Mouse (Mus musculus) CH12.LX (cell line): ENCODE measurements around the gene Kalrn. TPM values are rescaled to one million over a fixed set of nuclear protein-coding genes. Genes with fewer than 3 reads are reported as not detected.

Experiments used
- DNase-seq: peaks from one replicate; pipeline ENCODE4 v3.0.0-alpha.2; 2013; ENCODE audit errors: extremely low read depth
- H3K27ac ChIP-seq: 2 replicates; pipeline ENCODE4 v1.5.1; 2012; ENCODE audit warnings: low read depth, mild to moderate bottlenecking, control low read depth, moderate library complexity; ENCODE audit not compliant: insufficient read depth
- H3K27me3 ChIP-seq: replicated peaks from 2 replicates; pipeline ENCODE3; 2012; ENCODE audit warnings: inconsistent platforms
- H3K36me3 ChIP-seq, 2 experiments: replicated peaks in 1 of 2; 2 replicates each; pipeline versions ENCODE3 to v1.6.1; 2012; ENCODE audit warnings: inconsistent platforms in 1 of 2, low read length in 1 of 2, mild to moderate bottlenecking in 1 of 2, mixed read lengths in 1 of 2, moderate library complexity in 1 of 2; ENCODE audit not compliant: control insufficient read depth in 1 of 2, insufficient read depth in 1 of 2
- H3K4me1 ChIP-seq, 2 experiments: 2 replicates each; pipeline ENCODE4 v1.6.1; 2012; ENCODE audit warnings: inconsistent platforms in 1 of 2, moderate library complexity in 1 of 2; ENCODE audit not compliant: insufficient read depth in 2 of 2, control insufficient read depth in 1 of 2
- H3K4me2 ChIP-seq: 2 replicates; pipeline ENCODE4 v1.6.1; 2012; ENCODE audit warnings: low read depth, mild to moderate bottlenecking, control low read depth; ENCODE audit not compliant: poor library complexity, insufficient read depth, severe bottlenecking
- H3K4me3 ChIP-seq, 3 experiments: fragments of 150-350 bp in 1 of 3; sonication (generic) in 1 of 3; replicated peaks in 1 of 3; 2 replicates each; pipeline versions ENCODE3 to v1.5.1; 2011 to 2012; ENCODE audit warnings: low read depth in 2 of 3, low read length in 2 of 3, mild to moderate bottlenecking in 2 of 3, moderate library complexity in 2 of 3, control low read depth in 1 of 3, improper control_type of control experiment in 1 of 3, inconsistent platforms in 1 of 3, mixed read lengths in 1 of 3; ENCODE audit not compliant: poor library complexity in 1 of 3
- H3K79me2 ChIP-seq: replicated peaks from 2 replicates; pipeline ENCODE4 v1.6.1; 2012; ENCODE audit warnings: mild to moderate bottlenecking, moderate library complexity; ENCODE audit not compliant: control insufficient read depth, poor library complexity, insufficient read depth, severe bottlenecking; ENCODE audit errors: extremely low read depth
- H3K9ac ChIP-seq: 2 replicates; pipeline ENCODE4 v1.6.1; 2012; ENCODE audit warnings: low read depth, mild to moderate bottlenecking, control low read depth, moderate library complexity; ENCODE audit not compliant: insufficient read depth
- H3K9me3 ChIP-seq: replicated peaks from 2 replicates; pipeline ENCODE3; 2012; ENCODE audit warnings: low read length, inconsistent platforms, mixed read lengths
- BHLHE40 ChIP-seq: IDR thresholded peaks from 2 replicates; pipeline ENCODE4 v1.6.1; 2011; ENCODE audit warnings: mild to moderate bottlenecking, low read depth, low read length, improper control_type of control experiment
- CHD2 ChIP-seq: IDR thresholded peaks from 2 replicates; pipeline ENCODE4 v1.6.1; 2011; ENCODE audit warnings: low read length, improper control_type of control experiment
- CTCF ChIP-seq, 2 experiments: IDR thresholded peaks in 1 of 2; conservative IDR thresholded peaks in 1 of 2; 2 replicates each; pipeline ENCODE4 v1.5.1; 2011 to 2012; ENCODE audit warnings: low read depth in 2 of 2, low read length in 2 of 2, improper control_type of control experiment in 1 of 2, inconsistent platforms in 1 of 2, mild to moderate bottlenecking in 1 of 2, moderate library complexity in 1 of 2
- EP300 ChIP-seq: IDR thresholded peaks from 2 replicates; pipeline ENCODE4 v1.6.1; 2011; ENCODE audit warnings: low read length, improper control_type of control experiment
- HCFC1 ChIP-seq: IDR thresholded peaks from 2 replicates; pipeline ENCODE4 v1.6.1; 2012; ENCODE audit warnings: low read depth, mild to moderate bottlenecking, inconsistent platforms, low read length, improper control_type of control experiment
- IRF4 ChIP-seq: IDR thresholded peaks from 2 replicates; pipeline ENCODE4 v1.6.1; 2014; ENCODE audit warnings: low read depth, mild to moderate bottlenecking, inconsistent platforms, low read length, improper control_type of control experiment
- JUN ChIP-seq: IDR thresholded peaks from 2 replicates; pipeline ENCODE4 v1.6.1; 2011; ENCODE audit warnings: low read depth, mild to moderate bottlenecking, low read length, improper control_type of control experiment, moderate library complexity; ENCODE audit not compliant: insufficient read depth
- KAT2A ChIP-seq: IDR thresholded peaks from 2 replicates; pipeline ENCODE4 v1.6.1; 2012; ENCODE audit warnings: low read length, improper control_type of control experiment, inconsistent platforms; ENCODE audit not compliant: insufficient replicate concordance
- MAFK ChIP-seq: IDR thresholded peaks from 2 replicates; pipeline ENCODE4 v1.6.1; 2011; ENCODE audit warnings: low read length, improper control_type of control experiment; ENCODE audit not compliant: insufficient replicate concordance
- MAX ChIP-seq: IDR thresholded peaks from 2 replicates; pipeline ENCODE4 v1.6.1; 2011; ENCODE audit warnings: low read length, improper control_type of control experiment
- MAZ ChIP-seq: IDR thresholded peaks from 2 replicates; pipeline ENCODE4 v1.6.1; 2012; ENCODE audit warnings: low read depth, mild to moderate bottlenecking, inconsistent platforms, low read length, improper control_type of control experiment, moderate library complexity
- MXI1 ChIP-seq: IDR thresholded peaks from 2 replicates; pipeline ENCODE4 v1.6.1; 2011; ENCODE audit warnings: mild to moderate bottlenecking, low read depth, low read length, improper control_type of control experiment
- MYC ChIP-seq: IDR thresholded peaks from 2 replicates; pipeline ENCODE4 v1.6.1; 2011; ENCODE audit warnings: low read depth, mild to moderate bottlenecking, improper control_type of control experiment, low read length
- NELFE ChIP-seq: IDR thresholded peaks from 2 replicates; pipeline ENCODE4 v1.6.1; 2011; ENCODE audit warnings: low read depth, low read length, improper control_type of control experiment
- NRF1 ChIP-seq: IDR thresholded peaks from 2 replicates; pipeline ENCODE4 v1.6.1; 2014; ENCODE audit warnings: low read depth, mild to moderate bottlenecking, inconsistent platforms, low read length, improper control_type of control experiment, moderate library complexity
- PAX5 ChIP-seq: IDR thresholded peaks from 2 replicates; pipeline ENCODE4 v1.6.1; 2012; ENCODE audit warnings: low read length, inconsistent platforms, mixed read lengths
- POLR2A ChIP-seq: IDR thresholded peaks from 2 replicates; pipeline ENCODE4 v1.6.1; 2011; ENCODE audit warnings: low read depth, mild to moderate bottlenecking, improper control_type of control experiment, low read length
- POLR2AphosphoS2 ChIP-seq: IDR thresholded peaks from 2 replicates; pipeline ENCODE4 v1.6.1; 2011; ENCODE audit warnings: low read depth, low read length, improper control_type of control experiment
- RAD21 ChIP-seq: IDR thresholded peaks from 2 replicates; pipeline ENCODE4 v1.6.1; 2011; ENCODE audit warnings: low read depth, mild to moderate bottlenecking, low read length, improper control_type of control experiment, moderate library complexity
- SIN3A ChIP-seq: IDR thresholded peaks from 2 replicates; pipeline ENCODE4 v1.6.1; 2012; ENCODE audit warnings: low read length, improper control_type of control experiment, inconsistent platforms
- TBP ChIP-seq: conservative IDR thresholded peaks from 2 replicates; pipeline ENCODE4 v1.6.1; 2011; ENCODE audit warnings: low read depth, low read length, improper control_type of control experiment
- UBTF ChIP-seq: IDR thresholded peaks from 2 replicates; pipeline ENCODE4 v1.6.1; 2012; ENCODE audit warnings: low read depth, mild to moderate bottlenecking, inconsistent platforms, low read length, improper control_type of control experiment, moderate library complexity
- USF1 ChIP-seq: IDR thresholded peaks from 2 replicates; pipeline ENCODE4 v1.6.1; 2014; ENCODE audit warnings: low read depth, mild to moderate bottlenecking, inconsistent platforms, low read length, improper control_type of control experiment
- ZC3H11A ChIP-seq: IDR thresholded peaks from 2 replicates; pipeline ENCODE4 v1.6.1; 2012; ENCODE audit warnings: low read depth, mild to moderate bottlenecking, inconsistent platforms, low read length, improper control_type of control experiment
- ZKSCAN1 ChIP-seq: IDR thresholded peaks from 2 replicates; pipeline ENCODE4 v1.6.1; 2012; ENCODE audit warnings: low read depth, inconsistent platforms, low read length, improper control_type of control experiment, borderline replicate concordance
- ZMIZ1 ChIP-seq: IDR thresholded peaks from 2 replicates; pipeline ENCODE4 v1.6.1; 2012; ENCODE audit warnings: low read depth, mild to moderate bottlenecking, inconsistent platforms, low read length, improper control_type of control experiment
- ZNF384 ChIP-seq: IDR thresholded peaks from 2 replicates; pipeline ENCODE4 v1.6.1; 2012; ENCODE audit warnings: low read depth, low read length, improper control_type of control experiment, inconsistent platforms
- dilution Hi-C: fragments of 300-500 bp; cut with MboI; formaldehyde crosslinking; loops from 2 replicates; pipeline ENCODE4 v1.14.3; 2020; ENCODE audit warnings: low sequenced_read_pairs; ENCODE audit not compliant: extremely low pct_unique_long_range_greater_than_20kb, extremely low pct_ligation_motif_present
- in situ Hi-C: fragments of 300-500 bp; cut with MboI; formaldehyde crosslinking; loops from 3 replicates; pipeline ENCODE4 v1.14.3; 2019; ENCODE audit warnings: low sequenced_read_pairs, low pct_ligation_motif_present, low pct_unique_long_range_greater_than_20kb, mixed read lengths
- polyA plus RNA-seq: library from polyadenylated mRNA; unstranded; fragments of >175 nt; gene quantifications from 2 replicates; pipeline ENCODE4 v1.2.1, GENCODE M21; 2012; ENCODE audit warnings: low read depth; ENCODE audit not compliant: insufficient read length
- total RNA-seq, 2 experiments: library from RNA; depleted of rRNA; stranded (reverse); fragments of 300-350 nt in 1 of 2; fragments of >200 nt in 1 of 2; gene quantifications; 2 replicates each; pipeline ENCODE4 v1.2.3; 2012 to 2014

The Kalrn gene
- total and polyA plus RNA-seq, 3 experiments: 0.08 to 0.09 TPM; not detected in 1

DNA sequence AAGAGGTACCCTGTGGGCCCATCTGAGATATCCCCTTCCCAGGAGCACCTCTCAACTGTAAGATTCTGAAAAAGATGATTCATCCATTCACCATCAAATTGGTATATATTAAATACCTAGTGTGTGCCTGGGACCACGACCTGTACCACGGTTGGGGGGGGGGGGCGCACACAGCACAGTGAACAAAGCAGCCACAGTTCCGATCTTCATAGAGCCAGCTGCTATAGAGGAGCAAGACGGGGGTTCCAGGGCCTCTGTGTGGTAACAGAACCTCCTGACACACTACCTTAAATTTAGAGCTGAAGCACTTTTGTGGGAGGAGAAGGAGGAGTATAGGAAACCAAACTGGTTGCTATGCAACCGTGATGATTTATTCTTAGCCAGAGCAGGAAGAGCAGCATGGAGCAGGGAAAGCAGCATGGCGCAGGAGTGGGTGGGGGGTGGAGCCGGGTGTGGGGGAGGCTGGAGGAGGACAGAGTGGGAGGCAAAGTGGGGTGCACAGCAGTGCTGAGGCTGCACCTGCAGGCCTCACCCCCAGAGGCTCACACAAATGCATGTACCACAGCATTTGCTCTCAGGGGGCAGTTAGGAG, 104.0 kb downstream of the Kalrn start:
- H3K4me3 ChIP-seq: no peak overlapping the region
- no peak overlapping the region for H3K27ac ChIP-seq
- H3K9ac ChIP-seq: no peak overlapping the region
- H3K27me3 ChIP-seq: peaks cover 93% of the 10 kb centered on the region
- H3K4me2 ChIP-seq: no peak overlapping the region
- no peaks in the 10 kb centered on the region for H3K36me3 ChIP-seq
- dilution Hi-C loops (no loop called here), in situ Hi-C loops (no loop called here)
- H3K79me2 ChIP-seq: no peaks in the 10 kb centered on the region
- H3K9me3 ChIP-seq: no peaks in the 10 kb centered on the region
- DNase-seq: no peak
- H3K4me1 ChIP-seq: peaks cover 0 to 6% of the 10 kb centered on the region in 2 experiments; a peak in 2 of 4 replicates
- no peak for TF ChIP-seq RAD21
- TF ChIP-seq MAZ: no peak
- no peak for TF ChIP-seq ZNF384
- no peak for TF ChIP-seq UBTF
- no peak for TF ChIP-seq USF1
- TF ChIP-seq POLR2A: no peak
- no peak for TF ChIP-seq EP300
- TF ChIP-seq MAX: no peak
- no peak for TF ChIP-seq KAT2A
- no peak for TF ChIP-seq BHLHE40
- TF ChIP-seq, all 38 proteins: peak for 0

DNA sequence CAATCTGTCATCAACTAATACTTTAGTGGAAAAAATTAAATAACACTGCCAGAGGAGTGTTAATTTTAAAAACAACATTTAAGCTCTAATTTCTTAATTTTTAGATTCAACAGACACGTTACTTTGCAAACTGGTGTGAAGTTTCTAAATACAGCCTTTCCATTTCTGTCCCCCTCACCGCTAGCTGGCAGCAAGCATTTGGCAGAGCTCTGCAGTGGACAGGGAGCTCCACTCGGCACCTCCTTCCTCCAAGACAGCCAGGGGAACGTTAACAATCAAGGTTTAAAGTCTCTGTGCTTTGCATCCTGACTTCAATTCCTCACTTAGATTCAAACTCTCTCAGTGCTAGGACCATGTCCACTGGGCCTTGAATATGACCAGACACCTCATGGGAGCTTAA, 106.7 kb downstream of the Kalrn start:
- dilution Hi-C loops: no loop called here
- no peak overlapping the region for H3K4me3 ChIP-seq
- H3K9ac ChIP-seq: no peak overlapping the region
- no peak overlapping the region for H3K27ac ChIP-seq
- in situ Hi-C loops: no loop called here
- no peaks in the 10 kb centered on the region for H3K9me3 ChIP-seq
- no peak overlapping the region for H3K4me2 ChIP-seq
- TF ChIP-seq ZKSCAN1 (no peak), MAFK (no peak), TBP (no peak)
- no peaks in the 10 kb centered on the region for H3K4me1 ChIP-seq
- no peak for DNase-seq
- H3K27me3 ChIP-seq: peaks cover 82% of the 10 kb centered on the region
- H3K79me2 ChIP-seq: no peaks in the 10 kb centered on the region
- no peaks in the 10 kb centered on the region for H3K36me3 ChIP-seq

DNA sequence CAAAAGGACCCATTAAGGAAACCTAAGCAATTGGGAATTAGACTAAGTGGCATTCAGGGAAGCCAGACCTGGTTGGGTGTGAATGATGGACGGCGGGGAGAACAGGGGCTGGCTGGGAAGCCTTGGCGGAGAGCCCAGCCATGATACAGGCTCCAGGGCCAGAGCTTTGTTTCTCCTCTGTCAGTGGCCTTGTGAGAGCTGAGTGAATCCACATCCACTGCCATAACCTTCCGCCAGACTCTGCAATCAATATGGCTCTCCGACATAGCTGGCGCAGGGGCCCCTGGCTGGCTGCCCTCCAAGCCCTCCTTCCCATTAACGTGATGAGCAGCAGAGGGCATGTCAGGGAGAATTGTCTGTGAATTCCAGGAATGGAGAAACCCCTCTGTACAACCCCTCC, 117.0 kb downstream of the Kalrn start:
- Histone ChIP-seq H3K4me1 (no peaks in the 10 kb centered on the region), H3K4me3 (no peak overlapping the region), H3K27me3 (peaks cover 65% of the 10 kb centered on the region), H3K4me2 (no peak overlapping the region), H3K9ac (no peak overlapping the region), H3K79me2 (no peaks in the 10 kb centered on the region), H3K9me3 (no peaks in the 10 kb centered on the region), H3K27ac (no peak overlapping the region), H3K36me3 (no peaks in the 10 kb centered on the region)
- dilution Hi-C loops: no loop called here
- DNase-seq: no peak
- in situ Hi-C loops: no loop called here
- no peak for TF ChIP-seq ZNF384
- TF ChIP-seq CHD2: no peak
- TF ChIP-seq IRF4: no peak
- no peak for TF ChIP-seq POLR2AphosphoS2
- no peak for TF ChIP-seq ZC3H11A
- TF ChIP-seq NELFE: no peak
- TF ChIP-seq NRF1: no peak
- no peak for TF ChIP-seq POLR2A
- TF ChIP-seq MAX: no peak
- no peak for TF ChIP-seq SIN3A
- TF ChIP-seq ZMIZ1: no peak
- no peak for TF ChIP-seq JUN
- TF ChIP-seq MYC: no peak
- TF ChIP-seq PAX5: no peak
- TF ChIP-seq RAD21: no peak
- TF ChIP-seq MXI1: no peak
- TF ChIP-seq HCFC1: no peak
- no peak for TF ChIP-seq CTCF (conservative IDR thresholded peaks at IDR 0.05 in 1 of 2, IDR thresholded peaks at IDR 0.05 in 1 of 2; ENCODE audit: low read depth in 2 of 2, low read length in 2 of 2)
- TF ChIP-seq KAT2A: no peak
